Mouse (Mus musculus): ENCODE measurements around the gene Tomm20.
A peak's percentile ranks its signal among the peaks of the same experiment; 100 is the strongest.

Gene Tomm20

DNA sequence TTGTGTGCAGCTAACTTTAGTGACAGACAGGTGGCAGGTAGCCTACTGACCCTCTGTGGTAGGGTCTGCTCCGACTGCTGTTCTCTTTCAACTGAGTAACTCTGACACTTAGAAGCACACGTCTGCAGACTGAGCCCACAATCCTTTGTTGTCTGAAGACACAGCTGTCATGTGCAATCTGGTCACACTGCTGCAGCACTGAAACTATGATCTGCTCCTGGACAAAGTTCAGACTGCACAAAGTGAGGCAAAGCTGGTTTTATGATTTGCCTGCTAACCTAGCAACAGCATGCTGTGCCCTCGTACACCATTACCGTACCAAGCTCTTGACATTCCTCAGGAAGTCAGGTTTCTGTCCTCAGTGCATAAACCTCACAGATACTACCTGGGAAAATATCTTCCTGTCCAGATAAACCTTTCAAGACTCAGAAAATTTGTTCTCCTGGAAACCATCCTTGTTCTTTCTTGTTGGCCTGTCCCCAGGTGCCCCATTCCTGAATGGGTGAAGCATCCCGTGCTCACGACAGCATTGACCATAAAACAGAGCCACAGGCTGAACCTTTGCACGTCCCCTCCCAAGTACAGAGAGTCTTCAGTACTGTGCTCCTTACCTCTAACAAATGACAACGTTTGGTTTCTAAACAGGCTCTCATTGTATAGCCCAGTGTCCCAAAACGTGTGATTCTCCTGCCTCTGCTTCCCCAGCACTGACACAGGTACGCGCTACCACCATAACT, 6.4 kb upstream of the Tomm20 start:
- DNase-seq: no peak

DNA sequence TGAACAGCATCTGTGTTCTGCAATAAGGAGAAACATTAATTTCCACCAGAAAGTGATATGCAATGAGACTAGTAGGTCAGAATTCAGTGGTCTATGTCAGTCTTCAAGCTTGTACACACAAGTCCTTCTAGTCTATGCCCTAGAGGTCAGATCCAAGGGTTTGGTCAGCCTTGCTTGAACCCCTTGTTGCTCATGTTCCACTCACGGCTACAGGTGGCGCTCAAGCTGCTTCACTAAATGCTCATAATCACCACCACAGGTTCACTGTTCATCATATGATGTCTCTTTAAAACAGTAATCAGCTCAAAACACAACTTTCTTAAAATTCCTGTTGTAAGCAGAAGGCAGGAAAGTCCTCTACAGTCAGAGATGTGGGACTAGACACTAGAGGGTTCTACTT, 3.9 kb upstream of the Tomm20 start:
- no peak for DNase-seq

GRCm38 (mm10) chr8:126946444-126946843, 800 bp upstream of the Tomm20 start:
- peak; percentile 39 for DNase-seq

- DNase-seq: peak; percentile 56
Measured at GRCm38 (mm10) chr8:126944781-126945691, 608 bp downstream of the Tomm20 start.

GRCm38 (mm10) chr8:126943565-126943964, 2.1 kb downstream of the Tomm20 start:
- DNase-seq: no peak

DNA sequence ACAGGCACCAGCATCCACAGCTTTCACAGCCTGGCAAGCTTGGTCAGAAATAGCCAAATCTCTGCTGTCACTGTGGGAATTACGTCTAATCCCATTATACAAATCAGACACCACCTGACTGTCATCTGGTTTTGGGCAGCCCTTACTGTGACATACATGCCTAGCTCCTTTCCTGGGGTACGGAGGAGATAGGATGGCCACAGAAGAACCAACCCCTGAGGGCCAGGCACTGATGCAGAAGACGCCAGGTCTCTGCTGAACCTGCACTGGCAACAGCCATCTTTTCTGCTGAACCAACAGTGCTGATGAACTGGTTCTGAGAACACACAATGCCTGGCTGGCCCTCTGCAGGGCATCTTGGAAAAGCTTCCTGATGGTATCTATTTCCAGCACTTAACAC, 8.3 kb downstream of the Tomm20 start:
- DNase-seq: no peak

- DNase-seq: no peak
Measured at GRCm38 (mm10) chr8:126935932-126936331, 9.7 kb downstream of the Tomm20 start.

DNA sequence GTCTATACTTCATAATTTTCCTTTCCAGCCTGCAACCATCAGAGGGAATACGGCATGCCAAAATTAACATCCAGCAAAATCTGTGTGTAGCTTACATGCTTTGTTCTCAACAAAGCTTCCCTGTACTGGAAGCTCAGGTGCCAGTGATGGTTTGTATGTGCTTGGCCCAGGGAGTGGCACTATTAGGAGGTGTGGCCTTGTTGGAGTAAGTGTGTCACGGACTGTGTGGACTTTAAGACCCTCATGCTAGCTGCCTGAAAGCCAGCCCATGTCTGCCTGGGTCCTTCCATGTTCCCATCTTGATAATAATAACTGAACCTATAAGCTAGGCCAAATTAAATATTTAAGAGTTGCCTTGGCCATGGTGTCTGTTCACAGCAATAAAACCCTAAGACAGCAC, 10.3 kb downstream of the Tomm20 start:
- DNase-seq: no peak

- DNase-seq: no peak
Measured at GRCm38 (mm10) chr8:126932656-126933055, 13.0 kb downstream of the Tomm20 start.

DNA sequence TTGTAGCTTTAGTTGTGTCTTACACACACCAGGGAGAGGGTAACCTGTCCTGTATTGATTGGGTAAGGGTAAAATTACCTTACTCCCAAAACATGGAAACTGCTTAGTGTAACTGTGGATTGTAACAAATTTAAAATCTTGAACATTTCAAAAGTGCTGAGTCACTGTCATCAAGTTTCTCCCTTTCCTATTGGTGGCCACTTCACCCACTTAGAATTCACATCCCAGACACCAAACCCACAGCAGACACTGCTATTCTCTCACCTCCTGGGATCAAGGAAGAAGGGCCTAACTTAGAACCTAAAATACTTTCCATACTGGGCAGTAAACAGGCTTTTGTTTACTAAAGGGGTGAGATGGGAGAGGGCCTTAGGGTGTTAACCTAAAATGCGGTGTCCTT, 13.4 kb downstream of the Tomm20 start:
- DNase-seq: no peak

GRCm38 (mm10) chr8:126931720-126932119, 13.9 kb downstream of the Tomm20 start:
- DNase-seq: no peak

- peak; percentile 40 for DNase-seq
Measured at GRCm38 (mm10) chr8:126929607-126930161, 16.0 kb downstream of the Tomm20 start.

DNA sequence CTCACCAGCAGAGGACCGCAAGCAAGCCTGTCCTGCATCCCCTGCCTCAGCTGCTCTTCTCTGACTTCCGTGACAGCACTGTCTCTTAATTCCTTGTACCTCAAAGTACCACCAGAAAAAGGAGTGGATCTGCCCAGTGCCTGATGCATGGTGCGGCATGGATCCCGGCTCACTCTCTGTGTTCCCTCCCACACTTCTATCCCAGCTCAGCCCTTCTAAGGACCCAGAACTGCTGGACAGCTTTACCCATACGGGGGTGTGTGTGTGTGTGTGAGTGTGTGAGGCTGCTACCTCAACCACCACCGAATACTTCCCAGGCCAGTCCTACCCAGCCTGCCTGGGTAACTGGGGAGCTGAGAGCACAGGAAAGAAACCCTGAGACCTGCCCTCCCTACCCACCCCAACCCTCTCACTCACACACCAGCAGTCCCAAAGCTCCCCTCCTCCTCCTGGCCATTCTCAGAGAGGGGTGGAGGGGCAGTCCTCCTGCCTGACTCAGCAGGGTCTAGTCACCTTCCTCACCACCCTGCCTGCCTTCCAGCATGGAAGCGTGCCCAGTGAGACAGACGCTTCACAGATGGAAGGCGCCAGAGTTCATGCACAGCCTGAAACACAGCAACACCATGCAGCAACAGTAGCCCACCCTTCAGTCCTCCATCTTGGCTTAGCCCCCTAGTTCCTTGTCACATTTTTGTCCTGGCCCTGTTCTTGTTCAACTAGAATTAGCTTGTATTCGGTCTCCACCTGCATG, 16.7 kb downstream of the Tomm20 start:
- DNase-seq: no peak

DNA sequence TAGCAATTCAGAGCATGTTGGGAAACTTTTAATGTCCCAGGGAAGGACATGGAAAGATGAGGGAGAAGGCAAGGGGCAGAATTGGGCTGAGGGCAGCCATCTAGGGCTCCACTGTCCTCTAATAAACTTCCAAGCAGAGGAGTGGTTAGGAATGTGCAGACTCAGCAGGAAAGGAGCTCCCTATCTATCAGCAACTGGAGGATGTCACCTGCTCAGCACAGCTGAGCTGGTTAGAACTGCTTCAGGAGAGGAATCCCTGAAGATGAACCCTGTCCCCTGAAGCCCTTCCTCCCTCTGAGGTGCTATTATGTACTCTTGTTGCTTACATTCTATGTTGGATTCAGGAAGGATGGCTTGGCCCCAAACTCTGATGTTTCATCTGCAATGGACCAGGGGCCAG, 17.6 kb downstream of the Tomm20 start:
- no peak for DNase-seq

DNA sequence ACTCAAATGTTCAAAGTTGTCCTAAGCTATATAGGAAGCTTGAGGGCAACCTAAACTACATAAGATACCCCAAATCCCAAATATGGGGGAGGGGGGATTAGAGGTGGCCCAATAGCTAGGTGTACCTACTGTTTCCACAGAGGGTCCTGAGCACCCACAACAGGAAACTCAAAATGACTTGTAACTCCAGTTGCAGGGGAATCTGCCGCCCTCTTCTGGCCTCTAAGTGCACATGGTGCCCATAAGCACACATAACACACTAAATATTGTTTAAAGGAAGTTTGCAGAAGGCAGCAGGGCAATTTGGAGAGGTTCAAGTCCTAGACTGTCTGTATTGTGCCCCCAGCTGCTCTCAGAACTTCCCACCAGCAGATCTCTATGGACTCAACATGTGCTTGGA, 18.6 kb downstream of the Tomm20 start:
- no peak for DNase-seq

DNA sequence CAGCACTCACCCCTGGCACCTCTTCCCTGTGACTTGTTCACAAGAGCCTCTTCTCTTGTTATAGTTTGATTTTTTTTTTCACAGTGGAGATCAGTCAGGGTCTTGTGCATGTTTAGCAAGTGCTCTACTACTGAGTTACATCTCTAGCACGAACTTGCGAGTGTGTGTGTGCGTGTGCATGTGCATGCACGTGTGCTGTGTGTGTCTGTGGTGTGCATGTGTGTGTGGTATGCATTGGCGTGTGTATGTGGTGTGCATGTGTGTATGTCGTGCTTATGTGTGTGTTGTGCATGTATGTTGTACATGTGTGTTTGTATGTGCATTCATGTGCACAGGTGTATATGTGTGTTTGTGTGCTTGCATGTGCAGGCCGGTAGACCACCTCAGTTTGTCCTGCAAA, 22.7 kb downstream of the Tomm20 start:
- no peak for DNase-seq

GRCm38 (mm10) chr8:126921432-126921831, 24.2 kb downstream of the Tomm20 start:
- DNase-seq: no peak

- peak; percentile 76 for DNase-seq
Measured at GRCm38 (mm10) chr8:126920845-126921244, 24.8 kb downstream of the Tomm20 start.

- DNase-seq: no peak
Measured at GRCm38 (mm10) chr8:126920386-126920785, 25.3 kb downstream of the Tomm20 start.

- DNase-seq: no peak
Measured at GRCm38 (mm10) chr8:126919703-126920102, 25.9 kb downstream of the Tomm20 start.

GRCm38 (mm10) chr8:126919255-126919654, 26.4 kb downstream of the Tomm20 start:
- DNase-seq: no peak

GRCm38 (mm10) chr8:126918356-126918755, 27.3 kb downstream of the Tomm20 start:
- no peak for DNase-seq
